Mouse (Mus musculus): ENCODE measurements at regions not wholly inside any gene's neighbourhood (a gene's known extent, or its start where the extent isn't known, plus 50 kb on each side); places are given as distances from the start of the nearest gene placed in this dataset.

GRCm38 (mm10) chr1:12409738-12410523 lies 996.0 kb downstream of the A830018L16Rik start:
- TF ChIP-seq POLR2A (IDR thresholded peaks at IDR 0.05; ENCODE audit: control insufficient read depth, low read depth, low read length): no peak
- TF ChIP-seq CTCF (IDR thresholded peaks at IDR 0.05; ENCODE audit: control insufficient read depth, insufficient read depth, insufficient replicate concordance, low read depth, low read length): no peak
